Mouse (Mus musculus): ENCODE data around the gene Gm28035.

DNA sequence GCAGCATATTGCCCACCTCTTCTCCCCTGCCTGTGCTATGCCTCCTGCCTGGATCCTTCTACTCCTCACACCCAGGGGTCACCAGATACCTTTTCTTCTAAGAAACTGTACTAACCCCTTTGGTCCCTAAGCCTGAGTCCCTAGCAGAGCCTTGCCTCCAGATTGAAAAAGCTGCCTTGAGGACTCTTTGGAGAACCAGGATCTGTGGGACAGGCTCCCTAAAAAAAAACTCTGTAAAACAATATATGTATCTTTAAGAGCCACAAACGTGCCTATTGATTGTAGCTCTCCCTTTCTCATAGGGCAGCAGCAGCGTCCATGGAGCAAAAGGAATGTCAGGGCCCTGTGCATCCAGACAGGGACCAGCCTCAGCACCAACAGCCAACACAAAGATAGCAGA is at the start of gene Gm28035:
- no peak for TF ChIP-seq POLR2A (IDR thresholded peaks at IDR 0.05; ENCODE audit: insufficient read depth, low read depth, low read length)
- TF ChIP-seq CTCF (IDR thresholded peaks at IDR 0.05) = 0 out of 2 replicates have a peak, but pooled peaks have one; percentile 3
- TF ChIP-seq EP300 (IDR thresholded peaks at IDR 0.05; ENCODE audit: insufficient read depth, low read depth, low read length) = no peak
